Mouse (Mus musculus) G1E (cell line): ENCODE measurements around the gene Dnah2. TPM values are rescaled to one million over a fixed set of nuclear protein-coding genes. Genes with fewer than 3 reads are reported as not detected.
"Not testable (repeated sequence)": the region's sequence is repeated elsewhere in the genome, so short reads cannot be mapped to it uniquely, and the experiment has no call there.

ENCODE experiments used
- ATAC-seq: 2 replicates; pipeline ENCODE4 v1.8.0; 2016; ENCODE audit warnings: mild to moderate bottlenecking; ENCODE audit not compliant: insufficient number of reproducible peaks, poor library complexity, low FRiP score, severe bottlenecking; ENCODE audit errors: extremely low read depth
- DNase-seq: peaks from one replicate; pipeline ENCODE4 v3.0.0; 2012; ENCODE audit warnings: low spot score
- H3K27me3 ChIP-seq: 2 replicates; pipeline ENCODE4 v1.6.1; 2012; ENCODE audit warnings: mild to moderate bottlenecking, low read length, inconsistent platforms; ENCODE audit not compliant: insufficient read depth
- H3K36me3 ChIP-seq: replicated peaks from 2 replicates; pipeline ENCODE3; 2012; ENCODE audit warnings: mild to moderate bottlenecking, inconsistent platforms
- H3K4me1 ChIP-seq: 2 replicates; pipeline ENCODE4 v1.6.1; 2012; ENCODE audit warnings: low read depth, low read length, inconsistent platforms, mixed read lengths; ENCODE audit not compliant: insufficient read depth
- H3K4me3 ChIP-seq: 2 replicates; pipeline ENCODE4 v1.5.1; 2012; ENCODE audit warnings: low read depth, mild to moderate bottlenecking, inconsistent platforms, low read length, moderate library complexity, mixed read lengths
- H3K9me3 ChIP-seq: replicated peaks from 2 replicates; pipeline ENCODE4 v1.6.1; 2012; ENCODE audit warnings: inconsistent platforms
- CTCF ChIP-seq: IDR thresholded peaks from 2 replicates; pipeline ENCODE4 v1.5.1; 2012; ENCODE audit warnings: low read depth, low read length, inconsistent platforms, mixed read lengths
- GATA1 ChIP-seq: IDR thresholded peaks from 2 replicates; pipeline ENCODE4 v1.6.1; 2012; ENCODE audit warnings: borderline replicate concordance, low read length, inconsistent platforms, mixed read lengths
- GATA2 ChIP-seq: IDR thresholded peaks from 2 replicates; pipeline ENCODE4 v1.6.1; 2012; ENCODE audit warnings: low read depth, low read length, inconsistent platforms, borderline replicate concordance
- POLR2AphosphoS5 ChIP-seq: IDR thresholded peaks from 2 replicates; pipeline ENCODE4 v1.6.1; 2012; ENCODE audit warnings: low read depth, low read length, inconsistent platforms; ENCODE audit not compliant: insufficient replicate concordance
- TAL1 ChIP-seq: conservative IDR thresholded peaks from 2 replicates; pipeline ENCODE4 v1.6.1; 2012; ENCODE audit warnings: low read depth, low read length, inconsistent platforms, mixed read lengths
- polyA plus RNA-seq: library from polyadenylated mRNA; stranded (reverse); fragments of >175 nt; gene quantifications from 2 replicates; pipeline ENCODE4 v1.2.3, GENCODE M21; 2012
- total RNA-seq, 2 experiments: library from RNA; stranded (forward) in 1 of 2; stranded (reverse) in 1 of 2; fragments of 200-1000 nt in 1 of 2; fragments of >200 nt in 1 of 2; fragmentation: Nextera tagmentation in 1 of 2; gene quantifications; 2 replicates each; pipeline ENCODE4 v1.2.3; 2014 to 2017

The Dnah2 gene
- total and polyA plus RNA-seq, 3 experiments: 0.13 to 2.6 (median 1.1) TPM

GRCm38 (mm10) chr11:69551310-69551709, 2.4 kb upstream of the Dnah2 start:
- no peaks in the 10 kb centered on the region for H3K9me3 ChIP-seq
- no peaks in the 10 kb centered on the region for H3K36me3 ChIP-seq
- peaks cover 69% of the 10 kb centered on the region for H3K27me3 ChIP-seq
- DNase-seq (no peak), ATAC-seq (no peak)
- TF ChIP-seq TAL1: no peak
- no peak overlapping the region for H3K4me3 ChIP-seq
- H3K4me1 ChIP-seq: peaks cover 21% of the 10 kb centered on the region

- H3K9me3 ChIP-seq: no peaks in the 10 kb centered on the region
- H3K36me3 ChIP-seq: no peaks in the 10 kb centered on the region
- peak overlapping the region; percentile 66; the same call in 1 of the 2 replicates for H3K4me3 ChIP-seq
- peaks cover 87% of the 10 kb centered on the region for H3K27me3 ChIP-seq
- H3K4me1 ChIP-seq: peaks cover 20% of the 10 kb centered on the region
- TF ChIP-seq CTCF (peak; percentile 10; the same call in 1 of the 2 replicates), TAL1 (no peak)
- ATAC-seq (no peak), DNase-seq (peak; percentile 22)
Measured at GRCm38 (mm10) chr11:69547071-69547470, 1.8 kb downstream of the Dnah2 start.

- peak overlapping the region; percentile 66; the same call in 1 of the 2 replicates for H3K4me3 ChIP-seq
- H3K27me3 ChIP-seq: peaks cover 84% of the 10 kb centered on the region
- peaks cover 20% of the 10 kb centered on the region for H3K4me1 ChIP-seq
- ATAC-seq (no peak), DNase-seq (peak; percentile 57)
- TF ChIP-seq POLR2AphosphoS5 (no peak), GATA2 (no peak), CTCF (peak; percentile 12; the same call in 1 of the 2 replicates), TAL1 (no peak), GATA1 (no peak)
- no peaks in the 10 kb centered on the region for H3K36me3 ChIP-seq
- no peaks in the 10 kb centered on the region for H3K9me3 ChIP-seq
Measured at GRCm38 (mm10) chr11:69546423-69547053, 2.4 kb downstream of the Dnah2 start.

- no peak for DNase-seq
- H3K4me3 ChIP-seq: peak overlapping the region; percentile 66; the same call in 1 of the 2 replicates
- peaks cover 83% of the 10 kb centered on the region for H3K27me3 ChIP-seq
- no peak for ATAC-seq
- TF ChIP-seq GATA1 (no peak), GATA2 (no peak), POLR2AphosphoS5 (no peak), TAL1 (no peak), CTCF (no peak)
- no peaks in the 10 kb centered on the region for H3K36me3 ChIP-seq
- H3K4me1 ChIP-seq: peaks cover 20% of the 10 kb centered on the region
- no peaks in the 10 kb centered on the region for H3K9me3 ChIP-seq
Measured at GRCm38 (mm10) chr11:69545957-69546356, 3.0 kb downstream of the Dnah2 start.

- H3K4me1 ChIP-seq: peaks cover 23% of the 10 kb centered on the region
- H3K4me3 ChIP-seq: no peak overlapping the region
- ATAC-seq: no peak
- TF ChIP-seq POLR2AphosphoS5 (no peak), GATA2 (no peak), GATA1 (no peak)
- H3K36me3 ChIP-seq: no peaks in the 10 kb centered on the region
- peaks cover 76% of the 10 kb centered on the region for H3K27me3 ChIP-seq
- DNase-seq: no peak
- no peaks in the 10 kb centered on the region for H3K9me3 ChIP-seq
Measured at GRCm38 (mm10) chr11:69543598-69543997, 5.3 kb downstream of the Dnah2 start.

GRCm38 (mm10) chr11:69541741-69542140, 7.2 kb downstream of the Dnah2 start:
- H3K9me3 ChIP-seq, H3K36me3 ChIP-seq, H3K4me3 ChIP-seq, ATAC-seq, DNase-seq: not testable (repeated sequence)
- Histone ChIP-seq H3K27me3 (peaks cover 72% of the 10 kb centered on the region), H3K4me1 (peaks cover 11% of the 10 kb centered on the region)

GRCm38 (mm10) chr11:69540700-69541099, 8.2 kb downstream of the Dnah2 start:
- ATAC-seq (no peak), DNase-seq (no peak)
- no peaks in the 10 kb centered on the region for H3K36me3 ChIP-seq
- no peak overlapping the region for H3K4me3 ChIP-seq
- peaks cover 69% of the 10 kb centered on the region for H3K27me3 ChIP-seq
- no peak for TF ChIP-seq POLR2AphosphoS5
- no peak for TF ChIP-seq GATA1
- no peak for TF ChIP-seq CTCF
- no peak for TF ChIP-seq TAL1
- H3K9me3 ChIP-seq: no peaks in the 10 kb centered on the region
- peaks cover 3% of the 10 kb centered on the region; the same call in 1 of the 2 replicates for H3K4me1 ChIP-seq
